Mouse (Mus musculus) stomach, postnatal 0 days (tissue): ENCODE results near the gene Uaca.

Experiments used
- CTCF ChIP-seq: IDR thresholded peaks from 2 replicates; pipeline ENCODE4 v1.5.1; 2016; ENCODE audit warnings: antibody characterized with exemption, low read depth, mild to moderate bottlenecking, moderate library complexity
- EP300 ChIP-seq: optimal IDR thresholded peaks from 2 replicates; pipeline ENCODE3; 2016; ENCODE audit warnings: antibody characterized with exemption

DNA sequence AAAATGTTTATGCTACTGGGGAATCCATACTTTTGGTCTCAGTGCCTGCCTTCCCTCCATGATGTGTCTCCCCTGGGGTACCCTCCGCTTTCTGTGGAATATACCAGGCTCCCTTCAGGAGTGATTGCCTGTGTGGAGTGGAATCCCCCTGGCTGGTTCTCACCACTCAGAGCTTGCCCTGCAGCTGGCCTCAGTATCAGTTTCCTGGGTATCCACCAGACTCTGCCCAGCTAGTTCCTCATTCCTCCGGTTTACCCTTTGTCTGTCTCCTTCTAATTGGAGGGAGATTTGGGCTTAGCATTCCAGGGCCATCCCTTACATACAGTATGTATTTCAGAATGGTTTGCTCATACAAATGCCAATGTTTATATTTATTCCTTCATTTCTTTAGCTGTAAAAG is 33.9 kb downstream of the Uaca start:
- no peak for TF ChIP-seq CTCF
- TF ChIP-seq EP300: no peak
